Mouse (Mus musculus) embryo, embryonic 10.5 days (tissue): Measurements from ENCODE around the gene Pcca.
A peak's percentile ranks its signal among the peaks of the same experiment; 100 is the strongest.
"Not testable (repeated sequence)": the region's sequence is repeated elsewhere in the genome, so short reads cannot be mapped to it uniquely, and the experiment has no call there.

ENCODE experiments used
- DNase-seq: peaks from one replicate; pipeline ENCODE4 v3.0.0-alpha.2; 2015; ENCODE audit warnings: low spot score

Gene Pcca

GRCm38 (mm10) chr14:122560893-122561452 lies 26.8 kb downstream of the Pcca start:
- DNase-seq: not testable (repeated sequence)

- DNase-seq: no peak
Observed at GRCm38 (mm10) chr14:122570862-122571261, 36.7 kb downstream of the Pcca start.

- no peak for DNase-seq
Observed at GRCm38 (mm10) chr14:122574064-122574751, 40.1 kb downstream of the Pcca start.

GRCm38 (mm10) chr14:122577816-122578215 lies 43.7 kb downstream of the Pcca start:
- DNase-seq: no peak

- no peak for DNase-seq
Observed at GRCm38 (mm10) chr14:122582057-122582456, 47.9 kb downstream of the Pcca start.

- no peak for DNase-seq
Observed at GRCm38 (mm10) chr14:122582491-122583077, 48.5 kb downstream of the Pcca start.

GRCm38 (mm10) chr14:122584087-122584486 lies 50.0 kb downstream of the Pcca start:
- not testable (repeated sequence) for DNase-seq

GRCm38 (mm10) chr14:122586942-122587341 lies 52.8 kb downstream of the Pcca start:
- no peak for DNase-seq

GRCm38 (mm10) chr14:122597534-122597933 lies 63.4 kb downstream of the Pcca start:
- no peak for DNase-seq

- no peak for DNase-seq
Observed at GRCm38 (mm10) chr14:122598802-122599201, 64.7 kb downstream of the Pcca start.

- DNase-seq: no peak
Observed at GRCm38 (mm10) chr14:122599839-122600238, 65.7 kb downstream of the Pcca start.

- DNase-seq: no peak
Observed at GRCm38 (mm10) chr14:122602701-122603100, 68.6 kb downstream of the Pcca start.

- no peak for DNase-seq
Observed at GRCm38 (mm10) chr14:122606499-122606898, 72.4 kb downstream of the Pcca start.

GRCm38 (mm10) chr14:122607456-122607855 lies 73.3 kb downstream of the Pcca start:
- no peak for DNase-seq

- DNase-seq: no peak
Observed at GRCm38 (mm10) chr14:122608323-122608722, 74.2 kb downstream of the Pcca start.

- DNase-seq: no peak
Observed at GRCm38 (mm10) chr14:122611035-122611434, 76.9 kb downstream of the Pcca start.

- no peak for DNase-seq
Observed at GRCm38 (mm10) chr14:122612317-122612716, 78.2 kb downstream of the Pcca start.

- DNase-seq: no peak
Observed at GRCm38 (mm10) chr14:122617656-122618055, 83.5 kb downstream of the Pcca start.

GRCm38 (mm10) chr14:122633416-122633815 lies 99.3 kb downstream of the Pcca start:
- DNase-seq: no peak

GRCm38 (mm10) chr14:122636601-122637000 lies 102.5 kb downstream of the Pcca start:
- DNase-seq: peak; percentile 22

GRCm38 (mm10) chr14:122637798-122638555 lies 103.9 kb downstream of the Pcca start:
- DNase-seq: peak; percentile 62

GRCm38 (mm10) chr14:122639168-122639720 lies 105.1 kb downstream of the Pcca start:
- DNase-seq: no peak
